9 mouse cellular contexts compared by ENCODE assay signal in the genomic region with DNA sequence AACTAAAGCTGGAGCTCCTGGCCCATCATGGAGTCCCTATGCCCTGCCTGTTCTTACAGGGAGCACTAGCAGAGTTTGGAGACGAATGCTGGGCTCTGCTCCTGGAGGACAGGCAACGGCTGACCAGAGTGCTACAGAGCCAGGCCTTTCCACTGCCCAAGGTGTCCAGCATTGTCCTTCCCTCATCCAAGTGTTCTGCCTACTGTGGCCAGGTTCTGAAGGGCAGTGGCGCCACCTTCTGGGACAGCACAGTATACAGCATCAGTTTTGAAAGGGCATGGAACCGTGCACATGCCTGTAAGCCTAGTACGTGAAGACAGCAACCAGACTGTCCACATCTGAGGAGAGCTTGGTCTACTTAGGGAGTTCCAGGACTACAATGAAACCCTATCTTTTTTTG. TPM values are rescaled to one million over a fixed set of nuclear protein-coding genes. Genes with fewer than 3 reads are reported as not detected.
DNase-seq lines count a peak whose midpoint lies in the region; ATAC-seq lines count a peak whose summit lies in the region.
"Had no signal": no experiment of that assay in that cellular context is flagged by ENCODE, and none has a peak within 500 bp of the region (broad histone marks: within the 10 kb centered on the region; RNA-seq: fewer than 3 reads in every experiment).

No protein-coding gene starts in this region.

- WGBS in embryonic facial prominence, embryonic 11.5 days: 49% methylated on average over 5 of the region's 5 CpGs
- 51% methylated on average over 5 of the region's 5 CpGs for WGBS in midbrain, embryonic 10.5 days

- DNase-seq in layer of hippocampus, adult 9-11 months: peak; percentile 44
- DNase-seq in layer of hippocampus, adult 11-12 months (ENCODE audit: low spot score): no peak
- DNase-seq in adrenal gland, adult 2 months: peak; percentile 79
- peak; percentile 58 for DNase-seq in embryonic facial prominence, embryonic 11.5 days (ENCODE audit: low spot score)
- peak; percentile 62 to 73 for DNase-seq in heart, postnatal 14 days
- DNase-seq in kidney, postnatal 25 days: peak; percentile 68 to 79
- peak; percentile 54 for DNase-seq in midbrain, embryonic 10.5 days (ENCODE audit: low spot score)
- DNase-seq in spleen, postnatal 36 days (ENCODE audit: low spot score in 2 of 2): peak; percentile 43

- intact Hi-C loops in heart, postnatal 14 days (cut with DNase I): no loop called here

- H3K4me1 ChIP-seq in embryonic facial prominence, embryonic 11.5 days (ENCODE audit: control insufficient read depth, insufficient read depth, low read length): no peaks in the 10 kb centered on the region
- no peaks in the 10 kb centered on the region for H3K4me1 ChIP-seq in midbrain, embryonic 10.5 days
- H3K4me1 ChIP-seq: limb, embryonic 13.5 days had no signal

- no peaks in the 10 kb centered on the region for H3K27me3 ChIP-seq in embryonic facial prominence, embryonic 11.5 days (ENCODE audit: control insufficient read depth, insufficient read depth, low read length)
- no peaks in the 10 kb centered on the region for H3K27me3 ChIP-seq in midbrain, embryonic 10.5 days (ENCODE audit: low read depth, poor library complexity, severe bottlenecking)
- H3K27me3 ChIP-seq: limb, embryonic 13.5 days had no signal

- H3K9me3 ChIP-seq in embryonic facial prominence, embryonic 11.5 days (replicated peaks; ENCODE audit: control insufficient read depth, low read length): no peaks in the 10 kb centered on the region
- no peaks in the 10 kb centered on the region for H3K9me3 ChIP-seq in midbrain, embryonic 10.5 days (replicated peaks)
- H3K9me3 ChIP-seq: limb, embryonic 13.5 days had no signal

- H3K9ac ChIP-seq in embryonic facial prominence, embryonic 11.5 days (replicated peaks; ENCODE audit: low read length): no peak overlapping the region
- H3K9ac ChIP-seq: limb, embryonic 13.5 days had no signal

- peaks cover 7% of the 10 kb centered on the region for H3K36me3 ChIP-seq in embryonic facial prominence, embryonic 11.5 days (replicated peaks; ENCODE audit: control insufficient read depth, insufficient read depth, low read depth, low read length)
- H3K36me3 ChIP-seq in midbrain, embryonic 10.5 days: peaks cover 70% of the 10 kb centered on the region

- ATAC-seq in embryonic facial prominence, embryonic 11.5 days (replicated peaks; ENCODE audit: insufficient number of reproducible peaks, low FRiP score, low TSS enrichment, low read depth): no peak

- no peak overlapping the region for H3K4me2 ChIP-seq in embryonic facial prominence, embryonic 11.5 days (ENCODE audit: low read depth, low read length)
- H3K4me2 ChIP-seq: limb, embryonic 13.5 days had no signal

- H3K4me3 ChIP-seq in embryonic facial prominence, embryonic 11.5 days (ENCODE audit: low read depth, low read length): no peak overlapping the region
- H3K4me3 ChIP-seq in midbrain, embryonic 10.5 days: peak overlapping the region; percentile 9; the same call in 1 of the 2 replicates
- H3K4me3 ChIP-seq: limb, embryonic 13.5 days had no signal

- no peak overlapping the region for H3K27ac ChIP-seq in embryonic facial prominence, embryonic 11.5 days (replicated peaks; ENCODE audit: low read depth, low read length)
- H3K27ac ChIP-seq in midbrain, embryonic 10.5 days (replicated peaks): no peak overlapping the region
- H3K27ac ChIP-seq: limb, embryonic 13.5 days had no signal

RNA-seq across cellular contexts. Expression of a gene that starts 10.6 kb away (rescaled TPM):
- total RNA-seq in adrenal gland, adult 2 months (2021): 10 to 100 TPM; 29.7 to 41.1 TPM
- polyA plus RNA-seq in adrenal gland, adult 2 months (2012; rRNA removed): 49.5 and 58.2 TPM in 2 replicates
- 44.6 and 51.0 TPM in 2 replicates for polyA plus RNA-seq in embryonic facial prominence, embryonic 11.5 days (2014; fragmentation: Nextera tagmentation; extraction: Ambion mirVana)
- total RNA-seq in heart, postnatal 14 days (2021): 10 to 100 TPM; 12.5 to 13.3 TPM
- polyA plus RNA-seq in midbrain, embryonic 10.5 days (2016; fragmentation: Nextera tagmentation; extraction: Ambion mirVana): 45.1 and 47.0 TPM in 2 replicates

RNA-seq across cellular contexts. Expression of a gene that starts 11.3 kb away (rescaled TPM):
- 100 to 1,000 TPM; 640 to 700 TPM for total RNA-seq in adrenal gland, adult 2 months (2021)
- polyA plus RNA-seq in adrenal gland, adult 2 months (2012; rRNA removed): 260 and 309 TPM in 2 replicates
- 340 and 364 TPM in 2 replicates for polyA plus RNA-seq in embryonic facial prominence, embryonic 11.5 days (2014; fragmentation: Nextera tagmentation; extraction: Ambion mirVana)
- 100 to 1,000 TPM; 125 to 126 TPM for total RNA-seq in heart, postnatal 14 days (2021)
- polyA plus RNA-seq in midbrain, embryonic 10.5 days (2016; fragmentation: Nextera tagmentation; extraction: Ambion mirVana): 339 and 342 TPM in 2 replicates

RNA-seq across cellular contexts. Expression of a gene that starts 26.0 kb away (rescaled TPM):
- total RNA-seq in adrenal gland, adult 2 months (2021): 1 to 10 TPM; 1.6 to 2.8 TPM
- 1.00 and 1.2 TPM in 2 replicates for polyA plus RNA-seq in adrenal gland, adult 2 months (2012; rRNA removed)
- 2.5 and 3.7 TPM in 2 replicates for polyA plus RNA-seq in embryonic facial prominence, embryonic 11.5 days (2014; fragmentation: Nextera tagmentation; extraction: Ambion mirVana)
- total RNA-seq in heart, postnatal 14 days (2021): 1 to 10 TPM; 1.5 to 1.7 TPM
- 8.9 and 15.1 TPM in 2 replicates for polyA plus RNA-seq in midbrain, embryonic 10.5 days (2016; fragmentation: Nextera tagmentation; extraction: Ambion mirVana)

RNA-seq across cellular contexts. Expression of a gene that starts 34.4 kb away (rescaled TPM):
- 100 to 1,000 TPM; 125 to 172 TPM for total RNA-seq in adrenal gland, adult 2 months (2021)
- polyA plus RNA-seq in adrenal gland, adult 2 months (2012; rRNA removed): 234 and 236 TPM in 2 replicates
- 27.4 and 30.4 TPM in 2 replicates for polyA plus RNA-seq in embryonic facial prominence, embryonic 11.5 days (2014; fragmentation: Nextera tagmentation; extraction: Ambion mirVana)
- total RNA-seq in heart, postnatal 14 days (2021): 10 to 100 TPM; 65.5 to 67.6 TPM
- 43.7 and 48.4 TPM in 2 replicates for polyA plus RNA-seq in midbrain, embryonic 10.5 days (2016; fragmentation: Nextera tagmentation; extraction: Ambion mirVana)

RNA-seq across cellular contexts. Expression of a gene that starts 40.5 kb away (rescaled TPM):
- total RNA-seq in adrenal gland, adult 2 months (2021): 1 to 10 TPM; 1.4 to 1.5 TPM
- polyA plus RNA-seq in adrenal gland, adult 2 months (2012; rRNA removed): 9.2 and 11.2 TPM in 2 replicates
- 9.1 and 10.1 TPM in 2 replicates for polyA plus RNA-seq in embryonic facial prominence, embryonic 11.5 days (2014; fragmentation: Nextera tagmentation; extraction: Ambion mirVana)
- total RNA-seq in heart, postnatal 14 days (2021): 1 to 10 TPM; 1.1 to 1.2 TPM
- polyA plus RNA-seq in midbrain, embryonic 10.5 days (2016; fragmentation: Nextera tagmentation; extraction: Ambion mirVana): 18.8 and 20.9 TPM in 2 replicates
